Mouse (Mus musculus) fat pad, adult 2 months (tissue): ENCODE measurements around the gene Ccdc33.

Source experiments
- DNase-seq: peaks from one replicate; pipeline ENCODE4 v3.0.0-alpha.2; 2011; ENCODE audit warnings: low read depth, low spot score; ENCODE audit errors: extremely low read depth

Gene Ccdc33

GRCm38 (mm10) chr9:57986293-57986692, 132.3 kb downstream of the Ccdc33 start:
- DNase-seq = no peak

GRCm38 (mm10) chr9:57985304-57985703, 133.3 kb downstream of the Ccdc33 start:
- no peak for DNase-seq

- no peak for DNase-seq
These were observed 138.1 kb downstream of the Ccdc33 start for GRCm38 (mm10) chr9:57980570-57980969.

GRCm38 (mm10) chr9:57978858-57979257, 139.8 kb downstream of the Ccdc33 start:
- no peak for DNase-seq
